Mouse (Mus musculus) myocyte (in vitro differentiated cells): Measurements from ENCODE around the gene Hist1h1e.

Experiments used
- CEBPB ChIP-seq: IDR thresholded peaks from 2 replicates; pipeline ENCODE4 v1.6.1; 2011; ENCODE audit warnings: mild to moderate bottlenecking, moderate library complexity; ENCODE audit not compliant: poor library complexity, insufficient read depth, severe bottlenecking
- E2F4 ChIP-seq: IDR thresholded peaks from one replicate; pipeline ENCODE4 v1.6.1; 2011; ENCODE audit warnings: mild to moderate bottlenecking, control low read depth, moderate library complexity; ENCODE audit not compliant: insufficient read depth
- MYOG ChIP-seq, 3 experiments: IDR thresholded peaks; one replicate each; pipeline ENCODE4 v1.6.1; 2011; ENCODE audit warnings: control low read depth in 2 of 3, low read depth in 2 of 3, mild to moderate bottlenecking in 2 of 3; ENCODE audit not compliant: insufficient read length in 2 of 3, control insufficient read depth in 1 of 3, insufficient read depth in 1 of 3
- POLR2A ChIP-seq: IDR thresholded peaks from one replicate; pipeline ENCODE4 v1.6.1; 2011; ENCODE audit warnings: low read depth, mild to moderate bottlenecking, control low read depth, moderate library complexity; ENCODE audit not compliant: insufficient read length
- POLR2AphosphoS2 ChIP-seq: IDR thresholded peaks from one replicate; pipeline ENCODE4 v1.6.1; 2011; ENCODE audit warnings: low read depth, control low read depth; ENCODE audit not compliant: insufficient read length
- REST ChIP-seq: IDR thresholded peaks from one replicate; pipeline ENCODE4 v1.6.1; 2011; ENCODE audit warnings: mild to moderate bottlenecking, control low read depth, moderate library complexity; ENCODE audit not compliant: insufficient read depth, insufficient read length
- TCF12 ChIP-seq: IDR thresholded peaks from one replicate; pipeline ENCODE4 v1.6.1; 2011; ENCODE audit warnings: mild to moderate bottlenecking, control low read depth; ENCODE audit not compliant: poor library complexity, insufficient read depth, severe bottlenecking
- USF1 ChIP-seq: IDR thresholded peaks from one replicate; pipeline ENCODE4 v1.6.1; 2011; ENCODE audit warnings: low read depth, mild to moderate bottlenecking, control low read depth, moderate library complexity

GRCm38 (mm10) chr13:23622861-23623450 lies 598 bp upstream of the Hist1h1e start:
- TF ChIP-seq POLR2AphosphoS2 = no peak
- TF ChIP-seq E2F4 = no peak
- TF ChIP-seq MYOG (IDR thresholded peaks at IDR 0.05; ENCODE audit: control insufficient read depth in 1 of 3, insufficient read depth in 1 of 3, insufficient read length in 2 of 3, low read depth in 2 of 3) = no peak
- no peak for TF ChIP-seq CEBPB
- no peak for TF ChIP-seq POLR2A
- no peak for TF ChIP-seq TCF12
- no peak for TF ChIP-seq USF1
- no peak for TF ChIP-seq REST
